24 mouse cellular contexts compared by ENCODE assay signal in the genomic region with DNA sequence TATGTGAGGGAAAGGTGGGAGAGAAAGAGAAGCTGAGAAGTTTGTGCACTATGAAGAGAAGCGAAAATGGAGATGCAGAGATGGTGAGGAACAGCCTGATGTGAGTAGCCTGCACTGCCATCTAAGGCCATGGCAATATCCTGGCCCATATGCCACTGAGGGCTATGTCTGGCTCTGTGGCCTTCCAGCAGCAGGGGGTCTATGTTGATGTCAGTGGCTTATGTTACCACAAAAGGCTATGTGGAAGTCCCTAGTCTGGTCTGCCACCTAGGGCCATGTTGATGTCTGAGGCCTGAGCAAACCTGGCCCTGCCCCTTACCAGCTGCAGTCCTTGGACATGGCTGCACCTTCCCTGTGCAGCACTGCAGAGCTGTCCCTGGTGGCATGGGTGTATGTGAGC. TPM values are rescaled to one million over a fixed set of nuclear protein-coding genes. Genes with fewer than 3 reads are reported as not detected.
DNase-seq lines count a peak whose midpoint lies in the region; TF ChIP-seq lines count a peak whose summit lies in the region.
"Had no signal": no experiment of that assay in that cellular context is flagged by ENCODE, and none has a peak within 500 bp of the region (broad histone marks: within the 10 kb centered on the region; RNA-seq: fewer than 3 reads in every experiment).

No protein-coding gene starts in this region.

- H3K27me3 ChIP-seq in heart, embryonic 10.5 days (ENCODE audit: insufficient read depth, poor library complexity, severe bottlenecking): no peaks in the 10 kb centered on the region
- H3K27me3 ChIP-seq in myocyte (ENCODE audit: control insufficient read depth, insufficient read depth, insufficient read length): no peaks in the 10 kb centered on the region
- no peaks in the 10 kb centered on the region for H3K27me3 ChIP-seq in kidney, adult 2 months (replicated peaks; ENCODE audit: control insufficient read depth, insufficient read depth, low read length)
- H3K27me3 ChIP-seq: embryonic facial prominence, embryonic 12.5 days; hindbrain, embryonic 12.5 days; limb, embryonic 13.5 days; neural tube, embryonic 12.5 days; Patski had no signal

- WGBS in heart, embryonic 10.5 days: 74% methylated on average over 1 of the region's 1 CpGs
- WGBS in kidney, adult 2 months: 97% methylated on average over 1 of the region's 1 CpGs

- no peak for TF ChIP-seq POLR2A in myocyte (IDR thresholded peaks at IDR 0.05; ENCODE audit: insufficient read length, low read depth)
- TF ChIP-seq POLR2A in kidney, adult 2 months (IDR thresholded peaks at IDR 0.05; ENCODE audit: low read depth, low read length): no peak

- peaks cover 3% of the 10 kb centered on the region for H3K36me3 ChIP-seq in heart, embryonic 10.5 days
- no peaks in the 10 kb centered on the region for H3K36me3 ChIP-seq in myocyte (ENCODE audit: control insufficient read depth, insufficient read depth)
- H3K36me3 ChIP-seq in kidney, adult 2 months (ENCODE audit: control insufficient read depth, insufficient read depth, low read length): peaks cover 2% of the 10 kb centered on the region; the same call in 1 of the 2 replicates
- H3K36me3 ChIP-seq: embryonic facial prominence, embryonic 12.5 days; hindbrain, embryonic 12.5 days; neural tube, embryonic 12.5 days had no signal

- no peak overlapping the region for H3K4me3 ChIP-seq in heart, embryonic 10.5 days
- H3K4me3 ChIP-seq in myocyte: no peak overlapping the region
- H3K4me3 ChIP-seq in kidney, adult 2 months (ENCODE audit: insufficient read depth, low read depth, low read length): no peak overlapping the region
- H3K4me3 ChIP-seq: embryonic facial prominence, embryonic 12.5 days; forebrain, embryonic 10.5 days; hindbrain, embryonic 12.5 days; limb, embryonic 13.5 days; neural tube, embryonic 12.5 days had no signal

- no peak overlapping the region for H3K4me2 ChIP-seq in myocyte (ENCODE audit: low read depth)
- H3K4me2 ChIP-seq: embryonic facial prominence, embryonic 12.5 days; heart, embryonic 11.5 days; hindbrain, embryonic 12.5 days; limb, embryonic 13.5 days; liver, embryonic 11.5 days; midbrain, embryonic 11.5 days; neural tube, embryonic 12.5 days had no signal

- TF ChIP-seq CTCF in kidney, adult 2 months (conservative IDR thresholded peaks at IDR 0.05; ENCODE audit: insufficient read depth, insufficient read length, low read depth, low read length): no peak

- no peaks in the 10 kb centered on the region for H3K9me3 ChIP-seq in heart, embryonic 10.5 days
- H3K9me3 ChIP-seq: embryonic facial prominence, embryonic 12.5 days; forebrain, embryonic 10.5 days; hindbrain, embryonic 12.5 days; limb, embryonic 13.5 days; neural tube, embryonic 12.5 days had no signal

- H3K27ac ChIP-seq in heart, embryonic 10.5 days: no peak overlapping the region
- no peak overlapping the region for H3K27ac ChIP-seq in kidney, adult 2 months (ENCODE audit: insufficient read depth, low read depth, low read length)
- H3K27ac ChIP-seq: embryonic facial prominence, embryonic 12.5 days; forebrain, embryonic 10.5 days; hindbrain, embryonic 12.5 days; limb, embryonic 13.5 days; neural tube, embryonic 12.5 days had no signal

- H3K79me2 ChIP-seq in myocyte (ENCODE audit: control insufficient read depth, insufficient read depth): peaks cover 26% of the 10 kb centered on the region

- H3ac ChIP-seq in myocyte (ENCODE audit: control insufficient read depth, insufficient read length): no peak overlapping the region

- H3K4me1 ChIP-seq in heart, embryonic 10.5 days: no peaks in the 10 kb centered on the region
- H3K4me1 ChIP-seq in kidney, adult 2 months (ENCODE audit: control insufficient read depth, insufficient read depth, low read length): no peaks in the 10 kb centered on the region; the same call in 1 of the 2 replicates
- H3K4me1 ChIP-seq: forebrain, embryonic 10.5 days; hindbrain, embryonic 12.5 days; neural tube, embryonic 12.5 days had no signal

- peak; percentile 83 for DNase-seq in heart, adult 11 months
- no peak for DNase-seq in heart, embryonic 10.5 days (ENCODE audit: low spot score)
- DNase-seq in cerebellum, adult 11-12 months: peak; percentile 50
- peak; percentile 59 for DNase-seq in cerebellum, adult 9-11 months
- DNase-seq in kidney, adult 2 months: no peak
- DNase-seq in adrenal gland, adult 8-10 months: no peak
- DNase-seq: adrenal gland, postnatal 25 days; forebrain, postnatal 0 days; gastrocnemius, postnatal 14 days; heart, postnatal 36 days; kidney, postnatal 14 days; lung, postnatal 36 days; thymus, adult 2 months; thymus, postnatal 36 days had no signal

TF ChIP-seq in myocyte, 11 proteins besides CTCF, POLR2A, EP300 and RAD21:
- TF ChIP-seq SRF (IDR thresholded peaks at IDR 0.05; ENCODE audit: control insufficient read depth, insufficient read length, low read depth): no peak
- TF ChIP-seq REST (IDR thresholded peaks at IDR 0.05; ENCODE audit: insufficient read depth, insufficient read length): peak; percentile 48
- no peak for TF ChIP-seq TCF12 (IDR thresholded peaks at IDR 0.05; ENCODE audit: insufficient read depth, poor library complexity, severe bottlenecking)

RNA-seq across cellular contexts. Expression of a gene that starts 43.1 kb away (rescaled TPM):
- polyA plus RNA-seq in heart, embryonic 10.5 days (2016; fragmentation: Nextera tagmentation; extraction: Ambion mirVana): 3.7 and 4.7 TPM in 2 replicates
- polyA plus RNA-seq in myocyte (2012; fragmentation: generic; extraction: Trizol): 1.1 TPM
- polyA plus RNA-seq in kidney, adult 2 months (2012; rRNA removed): 2.9 and 3.6 TPM in 2 replicates
- total RNA-seq in adrenal gland, adult 8-10 months (2022): 10 to 100 TPM; 21.8 to 35.5 (median 30.3) TPM

Comparison
In these comparisons a context has a peak if more than half of its experiments do, and no peak if none do; other contexts are left out.
1. DNase-seq: peak in heart, adult 11 months (single experiment), cerebellum, adult 11-12 months (single experiment) and cerebellum, adult 9-11 months (single experiment); none in heart, embryonic 10.5 days (single experiment), kidney, adult 2 months (single experiment) and adrenal gland, adult 8-10 months (single experiment).